Mouse (Mus musculus) C2C12 (cell line): ENCODE measurements around the gene Rabep2. TPM values are rescaled to one million over a fixed set of nuclear protein-coding genes. Genes with fewer than 3 reads are reported as not detected.

Experiments
- H3K27me3 ChIP-seq: one replicate; pipeline ENCODE4 v1.6.1; 2011; ENCODE audit not compliant: control insufficient read depth, insufficient read depth, insufficient read length
- H3K36me3 ChIP-seq: one replicate; pipeline ENCODE4 v1.6.1; 2011; ENCODE audit not compliant: control insufficient read depth, insufficient read depth
- H3K4me3 ChIP-seq: one replicate; pipeline ENCODE4 v1.5.1; 2011; ENCODE audit warnings: mild to moderate bottlenecking, control low read depth; ENCODE audit not compliant: poor library complexity, insufficient read depth, severe bottlenecking
- H3K79me2 ChIP-seq: one replicate; pipeline ENCODE4 v1.6.1; 2011; ENCODE audit not compliant: control insufficient read depth, insufficient read depth
- H3K79me3 ChIP-seq: one replicate; pipeline ENCODE4 v1.6.1; 2011; ENCODE audit warnings: low read depth, control low read depth
- H3ac ChIP-seq: one replicate; pipeline ENCODE3; 2011; ENCODE audit warnings: low read depth; ENCODE audit not compliant: control insufficient read depth, insufficient read length
- CEBPB ChIP-seq: IDR thresholded peaks from one replicate; pipeline ENCODE4 v1.6.1; 2011; ENCODE audit warnings: low read depth, mild to moderate bottlenecking, control low read depth, moderate library complexity
- CTCF ChIP-seq: IDR thresholded peaks from one replicate; pipeline ENCODE4 v1.5.1; 2011; ENCODE audit not compliant: control insufficient read depth, insufficient read depth, insufficient read length
- FOSL1 ChIP-seq: IDR thresholded peaks from one replicate; pipeline ENCODE4 v1.8.0; 2011; ENCODE audit warnings: mild to moderate bottlenecking, low read length; ENCODE audit not compliant: poor library complexity, insufficient read depth, severe bottlenecking
- MAX ChIP-seq: IDR thresholded peaks from one replicate; pipeline ENCODE4 v1.6.1; 2011; ENCODE audit warnings: mild to moderate bottlenecking, control low read depth
- MYOD1 ChIP-seq: IDR thresholded peaks from one replicate; pipeline ENCODE4 v1.6.1; 2011; ENCODE audit warnings: low read depth; ENCODE audit not compliant: control insufficient read depth, insufficient read length
- MYOG ChIP-seq: IDR thresholded peaks from one replicate; pipeline ENCODE4 v1.6.1; 2011; ENCODE audit not compliant: control insufficient read depth, insufficient read length; ENCODE audit errors: extremely low read depth
- USF1 ChIP-seq: IDR thresholded peaks from one replicate; pipeline ENCODE4 v1.6.1; 2011; ENCODE audit warnings: low read depth, mild to moderate bottlenecking, control low read depth, moderate library complexity
- polyA plus RNA-seq: library from polyadenylated mRNA; unstranded; fragments of >200 nt; fragmentation: generic; extraction: Trizol; gene quantifications from one replicate; pipeline ENCODE4 v1.2.1, GENCODE M21; 2012; ENCODE audit warnings: missing spikeins

Rabep2 gene
- polyA plus RNA-seq, 1 experiment = 17.5 TPM

DNA sequence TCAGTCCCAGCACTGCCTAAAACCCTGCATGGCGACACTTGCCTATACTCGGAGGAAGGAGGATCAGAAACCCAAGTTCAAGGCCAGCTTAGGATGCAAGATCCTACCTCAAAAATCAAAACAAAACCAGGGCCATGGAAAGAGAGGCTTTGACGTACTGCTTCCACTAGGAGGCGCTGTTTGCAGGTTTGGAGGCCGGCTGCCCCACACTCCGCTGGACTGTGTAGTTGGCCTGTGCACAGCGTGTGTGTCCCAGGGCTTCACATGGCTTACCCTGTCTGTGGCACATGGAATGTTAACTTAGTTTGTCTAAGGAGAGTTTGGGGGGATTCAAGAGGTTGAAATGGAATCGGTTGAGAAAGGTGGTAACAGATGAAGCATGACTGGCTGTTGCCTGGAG is 8.3 kb downstream of the Rabep2 start:
- Histone ChIP-seq H3ac (no peak overlapping the region), H3K79me2 (no peaks in the 10 kb centered on the region), H3K4me3 (no peak overlapping the region), H3K27me3 (no peaks in the 10 kb centered on the region), H3K79me3 (no peaks in the 10 kb centered on the region), H3K36me3 (peaks cover 18% of the 10 kb centered on the region)
- TF ChIP-seq CEBPB (no peak), CTCF (peak; percentile 91)

DNA sequence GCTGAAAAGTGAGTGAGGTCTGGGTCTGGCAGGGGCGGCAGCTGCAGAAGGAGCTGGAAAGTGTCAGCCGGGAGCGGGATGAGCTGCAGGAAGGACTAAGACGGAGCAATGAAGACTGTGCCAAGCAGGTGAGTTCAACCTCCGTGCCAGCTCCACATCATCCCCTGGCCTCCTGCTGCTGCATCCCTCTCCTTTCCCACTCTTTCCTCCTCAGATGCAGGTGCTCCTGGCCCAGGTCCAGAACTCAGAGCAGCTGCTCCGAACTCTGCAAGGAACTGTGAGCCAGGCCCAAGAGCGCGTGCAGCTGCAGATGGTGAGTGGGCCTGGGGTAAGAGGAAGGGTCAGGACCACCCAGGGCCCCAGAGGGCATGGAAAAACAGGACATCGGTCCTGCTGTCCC is 11.6 kb downstream of the Rabep2 start:
- Histone ChIP-seq H3K36me3 (peaks cover 24% of the 10 kb centered on the region), H3ac (no peak overlapping the region), H3K79me3 (no peaks in the 10 kb centered on the region), H3K4me3 (no peak overlapping the region), H3K27me3 (no peaks in the 10 kb centered on the region), H3K79me2 (no peaks in the 10 kb centered on the region)
- TF ChIP-seq MYOD1 = no peak
- TF ChIP-seq FOSL1 = no peak
- no peak for TF ChIP-seq MYOG
- TF ChIP-seq CTCF = no peak
- no peak for TF ChIP-seq MAX
- no peak for TF ChIP-seq CEBPB
- TF ChIP-seq USF1 = no peak

DNA sequence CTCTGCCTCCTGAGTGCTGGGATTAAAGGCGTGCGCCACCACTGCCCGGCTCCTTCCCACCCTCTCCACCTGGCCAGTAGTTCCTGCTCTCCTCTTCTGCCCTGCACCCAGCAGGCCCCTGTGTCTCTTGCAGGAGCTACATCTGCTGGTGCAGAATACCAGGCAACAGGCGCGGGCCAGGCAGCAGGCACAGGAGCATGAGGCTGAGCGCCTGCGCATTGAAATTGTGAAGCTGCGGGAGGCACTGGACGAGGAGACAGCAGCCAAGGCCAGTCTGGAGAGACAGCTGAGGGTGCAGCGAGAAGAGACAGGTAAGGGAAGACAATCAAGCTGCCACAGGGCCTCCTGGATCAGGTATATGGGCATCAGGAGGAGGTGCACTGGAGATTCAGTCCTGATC is 15.4 kb downstream of the Rabep2 start:
- peaks cover 20% of the 10 kb centered on the region for H3K36me3 ChIP-seq
- TF ChIP-seq FOSL1 = no peak
- no peak for TF ChIP-seq MAX
- no peak for TF ChIP-seq CTCF
- TF ChIP-seq CEBPB = no peak
- TF ChIP-seq MYOG = no peak
- TF ChIP-seq MYOD1 = no peak
- TF ChIP-seq USF1 = no peak
- no peaks in the 10 kb centered on the region for H3K79me2 ChIP-seq
- no peaks in the 10 kb centered on the region for H3K79me3 ChIP-seq
- no peaks in the 10 kb centered on the region for H3K27me3 ChIP-seq
- H3ac ChIP-seq = no peak overlapping the region
- H3K4me3 ChIP-seq = no peak overlapping the region

DNA sequence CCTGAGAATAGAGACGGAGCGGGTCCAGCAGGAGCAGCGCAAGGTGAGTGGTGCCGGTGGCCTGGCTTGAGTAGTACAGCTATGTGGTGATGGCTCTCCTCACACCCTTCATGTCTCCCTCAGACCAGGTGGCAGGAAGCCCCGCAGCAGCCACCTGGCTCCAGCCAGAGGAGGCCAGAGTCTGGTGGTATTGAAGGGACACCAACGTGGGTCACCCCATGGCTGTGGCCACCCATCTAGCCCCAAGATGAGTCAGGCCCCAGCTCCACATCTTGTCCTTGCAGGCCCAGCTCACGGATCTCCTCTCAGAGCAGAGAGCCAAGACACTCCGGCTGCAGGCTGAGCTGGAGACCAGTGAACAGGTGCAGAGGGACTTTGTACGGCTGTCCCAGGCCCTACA is 16.0 kb downstream of the Rabep2 start:
- peaks cover 20% of the 10 kb centered on the region for H3K36me3 ChIP-seq
- H3K27me3 ChIP-seq = no peaks in the 10 kb centered on the region

DNA sequence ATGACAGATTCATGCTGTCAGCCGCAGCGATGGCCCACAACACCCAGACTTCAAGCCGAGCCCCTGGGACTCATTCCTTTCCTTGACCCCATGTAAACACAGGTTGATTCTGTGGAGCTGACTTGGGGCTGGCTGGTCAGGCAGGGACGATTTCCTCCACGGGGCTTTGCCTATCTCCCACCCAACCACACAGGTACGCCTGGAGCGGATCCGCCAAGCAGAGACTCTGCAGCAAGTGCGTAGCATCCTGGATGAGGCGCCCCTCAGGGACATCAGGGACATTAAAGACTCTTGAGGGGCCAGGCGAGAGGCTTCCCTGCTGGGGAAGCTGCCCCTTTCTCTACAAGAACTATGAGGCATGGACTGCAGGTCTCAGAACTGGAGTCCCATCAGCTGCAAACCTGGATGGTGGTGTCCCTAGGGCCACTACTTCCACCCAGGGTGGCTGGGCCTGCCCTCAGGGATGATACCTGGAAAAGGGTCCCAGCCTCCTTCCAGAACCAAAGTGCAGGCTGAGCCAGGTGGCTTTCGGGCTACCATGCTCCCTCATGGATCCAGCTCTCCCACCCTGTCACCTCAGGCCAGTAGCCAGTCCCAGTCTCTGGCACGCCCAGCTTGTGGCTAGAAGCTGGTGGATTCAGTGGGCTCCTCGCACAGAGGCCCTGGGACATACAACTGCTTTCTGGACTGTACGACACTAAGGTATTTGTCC is 16.7 kb downstream of the Rabep2 start:
- no peak for TF ChIP-seq CTCF
- Histone ChIP-seq H3K27me3 (no peaks in the 10 kb centered on the region), H3ac (no peak overlapping the region), H3K79me3 (no peaks in the 10 kb centered on the region), H3K36me3 (peaks cover 20% of the 10 kb centered on the region), H3K79me2 (no peaks in the 10 kb centered on the region), H3K4me3 (no peak overlapping the region)

More for the DNA sequence above, 16.0 kb downstream of the Rabep2 start:
- H3K79me2 ChIP-seq = no peaks in the 10 kb centered on the region
- TF ChIP-seq USF1 = no peak
- no peak for TF ChIP-seq MAX
- TF ChIP-seq CEBPB = no peak
- TF ChIP-seq MYOG = no peak
- TF ChIP-seq FOSL1 = no peak
- no peak for TF ChIP-seq CTCF
- no peak for TF ChIP-seq MYOD1
- H3K4me3 ChIP-seq = no peak overlapping the region
- H3ac ChIP-seq = no peak overlapping the region
- H3K79me3 ChIP-seq = no peaks in the 10 kb centered on the region

DNA sequence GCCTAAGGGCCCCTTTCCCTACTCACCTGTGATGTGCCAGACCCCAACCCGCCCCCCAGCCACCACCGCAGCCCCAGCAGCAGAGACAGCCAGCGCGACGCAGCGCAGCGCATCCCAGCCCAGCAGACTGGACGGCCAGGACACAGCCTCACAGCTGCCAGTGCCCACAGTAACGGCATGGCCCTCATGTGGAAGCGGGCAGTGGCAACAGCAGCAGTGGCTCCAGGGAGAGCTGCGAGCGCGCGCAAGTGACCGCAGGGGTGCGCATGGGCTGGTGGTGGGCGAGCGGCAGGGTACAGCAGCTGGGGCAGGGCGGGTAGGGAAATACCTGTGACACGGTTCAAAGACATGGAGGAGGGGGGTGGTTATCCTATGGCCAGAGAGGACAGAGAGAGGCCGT is 17.7 kb downstream of the Rabep2 start:
- peaks cover 20% of the 10 kb centered on the region for H3K36me3 ChIP-seq
- TF ChIP-seq FOSL1 (no peak), MYOD1 (no peak), MYOG (no peak), USF1 (no peak), CTCF (no peak), CEBPB (no peak), MAX (no peak)
- no peaks in the 10 kb centered on the region for H3K79me2 ChIP-seq
- H3K79me3 ChIP-seq = no peaks in the 10 kb centered on the region
- H3ac ChIP-seq = no peak overlapping the region
- no peaks in the 10 kb centered on the region for H3K27me3 ChIP-seq
- no peak overlapping the region for H3K4me3 ChIP-seq
